Mouse (Mus musculus): ENCODE measurements around the gene Hist1h1a.
"Not testable (repeated sequence)": the region's sequence is repeated elsewhere in the genome, so short reads cannot be mapped to it uniquely, and the experiment has no call there.

The Hist1h1a gene

DNA sequence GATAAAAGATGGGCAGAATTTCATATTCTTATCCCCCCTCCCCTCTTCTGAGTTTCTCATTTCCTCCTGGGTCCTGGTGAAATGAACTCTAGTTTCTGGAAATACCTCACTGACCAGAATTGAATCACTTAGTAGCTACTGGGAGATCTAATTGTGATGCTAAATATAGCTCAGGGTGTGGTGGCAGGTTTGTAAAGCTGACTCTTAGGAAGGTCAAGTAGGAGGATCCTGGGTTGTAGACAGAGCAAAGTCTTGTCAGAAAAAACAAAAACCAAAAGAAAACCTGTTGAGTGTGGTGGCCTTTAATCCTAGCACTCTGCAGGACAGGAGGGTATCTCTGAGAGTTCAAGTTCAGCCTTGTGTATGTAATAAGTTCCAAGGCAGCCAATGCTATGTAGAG lies 21.5 kb upstream of the Hist1h1a start:
- intact Hi-C loops (cut with DNase I): loop anchor here (10.0 kb wide), 1 partner anchor 317 kb away; the partner anchor contains the start of gene Abt1

DNA sequence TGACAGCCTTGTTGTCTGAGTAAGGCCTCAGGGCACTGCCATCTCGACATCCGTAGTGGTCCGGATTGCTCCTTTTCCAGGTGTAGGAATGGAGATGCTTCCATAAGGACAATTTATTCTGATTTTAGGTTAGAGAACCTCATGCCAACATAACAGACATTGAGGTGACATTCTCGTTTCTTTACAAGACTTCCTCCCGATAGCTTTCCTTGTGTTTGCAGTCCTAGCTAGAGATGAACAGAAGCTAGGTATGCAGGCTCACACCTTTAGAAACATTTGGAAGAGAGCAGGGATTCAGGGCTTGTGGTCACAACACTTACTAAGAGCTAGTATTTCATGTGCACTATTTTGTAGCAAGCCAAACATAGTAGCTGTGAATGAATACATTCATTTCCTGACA lies 20.3 kb upstream of the Hist1h1a start:
- intact Hi-C loops (cut with DNase I): loop anchor here (10.0 kb wide), 1 partner anchor 318 kb away; the partner anchor contains the start of gene Abt1

DNA sequence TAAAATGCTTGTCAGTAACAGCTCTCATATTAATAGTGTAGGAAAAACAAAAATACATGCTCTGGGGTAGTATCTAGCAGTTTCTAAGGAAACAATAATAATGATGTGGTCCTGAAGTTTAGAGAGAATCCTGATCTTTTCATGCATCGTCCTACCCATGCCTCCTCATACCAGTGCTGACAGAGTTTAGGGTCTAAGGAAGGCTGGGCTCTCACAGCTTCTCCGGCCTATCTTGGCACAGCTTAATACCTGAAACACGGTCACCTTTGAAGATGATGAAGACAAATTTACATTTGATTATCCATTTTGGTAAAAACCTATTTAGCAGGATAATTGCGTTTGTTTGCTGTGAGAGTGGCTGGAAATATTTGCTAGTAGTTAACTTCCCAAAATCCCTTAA lies 19.5 kb upstream of the Hist1h1a start:
- intact Hi-C loops (cut with DNase I): loop anchor here (10.0 kb wide), 1 partner anchor 319 kb away; the partner anchor contains the start of gene Abt1

DNA sequence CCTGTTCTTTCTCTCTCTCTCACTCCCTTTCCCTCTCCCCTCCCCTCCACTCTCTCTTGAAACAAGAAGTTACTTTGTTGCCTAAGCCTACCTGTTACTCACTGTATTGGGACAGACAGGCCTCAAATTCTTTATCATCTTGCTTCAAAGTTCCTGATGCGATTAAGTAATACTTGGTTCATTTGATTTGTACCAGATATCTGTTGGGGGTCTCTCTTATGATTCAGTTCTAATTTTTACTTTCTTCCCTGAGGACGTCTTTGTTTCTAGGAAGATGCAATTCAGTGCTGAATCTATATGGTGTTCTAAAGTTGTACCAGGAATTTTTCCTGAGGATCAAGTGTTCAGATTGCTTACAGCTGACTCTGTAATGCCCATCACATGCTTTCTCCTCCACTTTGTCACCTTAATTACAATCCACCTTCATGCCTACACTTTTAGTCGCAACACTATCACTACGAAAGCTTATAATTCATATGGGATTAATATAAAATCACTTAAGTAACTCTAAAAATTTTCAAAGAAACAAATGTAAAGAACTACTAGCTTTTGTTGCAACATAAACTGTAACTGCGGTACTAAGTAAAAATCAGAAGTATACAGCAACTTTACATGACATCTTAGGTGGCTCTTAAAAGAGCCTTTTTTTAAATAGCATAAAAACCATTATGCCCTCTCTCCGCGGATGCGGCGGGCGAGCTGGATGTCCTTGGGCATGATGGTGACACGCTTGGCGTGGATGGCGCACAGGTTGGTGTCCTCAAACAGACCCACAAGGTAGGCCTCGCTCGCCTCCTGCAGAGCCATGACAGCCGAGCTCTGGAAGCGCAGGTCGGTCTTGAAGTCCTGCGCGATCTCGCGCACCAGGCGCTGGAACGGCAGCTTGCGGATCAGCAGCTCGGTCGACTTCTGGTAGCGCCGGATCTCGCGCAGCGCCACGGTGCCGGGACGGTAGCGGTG lies 18.8 kb upstream of the Hist1h1a start:
- intact Hi-C loops (cut with DNase I): loop anchor here (5.0 to 10.0 kb wide), 2 partner anchors 320 to 1702 kb away; partner anchors contain the start of genes Abt1, Hist1h2ag, Hist1h2bj and Hist1h4i

DNA sequence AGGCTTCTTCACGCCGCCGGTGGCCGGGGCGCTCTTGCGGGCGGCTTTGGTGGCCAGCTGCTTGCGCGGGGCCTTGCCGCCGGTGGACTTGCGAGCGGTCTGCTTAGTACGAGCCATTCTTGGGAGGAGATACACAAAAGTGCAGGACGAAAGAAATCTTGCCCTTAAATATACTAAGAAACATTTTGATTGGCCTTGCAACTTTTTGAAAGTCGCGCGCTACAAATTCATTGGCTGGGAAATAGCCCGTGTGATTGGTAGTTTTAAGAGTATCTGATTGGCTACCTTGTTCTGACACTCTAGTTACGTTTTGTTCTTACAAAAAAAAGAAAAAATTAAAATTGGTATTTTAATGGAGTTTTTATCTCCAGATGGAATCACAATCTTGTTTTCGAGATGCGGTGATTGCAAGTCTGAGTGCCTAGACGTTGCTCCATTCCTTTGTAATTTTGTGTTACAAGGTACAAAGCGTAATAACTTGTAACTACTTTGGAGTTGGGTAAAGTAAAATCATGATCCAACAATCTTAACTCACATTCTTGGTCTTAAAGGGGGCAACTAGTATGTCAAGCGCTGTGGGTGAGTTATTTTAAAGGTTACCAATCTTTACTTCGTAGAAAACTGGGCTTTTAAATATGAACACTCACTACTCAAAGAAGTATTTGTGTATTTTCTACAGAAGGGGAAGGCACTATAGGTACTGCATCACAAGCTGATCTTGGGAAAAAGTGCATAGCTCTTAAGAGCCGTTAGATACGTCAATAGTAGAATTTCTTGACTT lies 17.9 kb upstream of the Hist1h1a start, which contains the start of gene Hist1h3c:
Gene Hist1h3c (minus strand): TSS at position 222 of the 781 bp plus-strand sequence.
- intact Hi-C loops (cut with DNase I): loop anchor here (5.0 to 10.0 kb wide), 2 partner anchors 321 to 1703 kb away; partner anchors contain the start of genes Abt1, Hist1h2ag, Hist1h2bj and Hist1h4i

DNA sequence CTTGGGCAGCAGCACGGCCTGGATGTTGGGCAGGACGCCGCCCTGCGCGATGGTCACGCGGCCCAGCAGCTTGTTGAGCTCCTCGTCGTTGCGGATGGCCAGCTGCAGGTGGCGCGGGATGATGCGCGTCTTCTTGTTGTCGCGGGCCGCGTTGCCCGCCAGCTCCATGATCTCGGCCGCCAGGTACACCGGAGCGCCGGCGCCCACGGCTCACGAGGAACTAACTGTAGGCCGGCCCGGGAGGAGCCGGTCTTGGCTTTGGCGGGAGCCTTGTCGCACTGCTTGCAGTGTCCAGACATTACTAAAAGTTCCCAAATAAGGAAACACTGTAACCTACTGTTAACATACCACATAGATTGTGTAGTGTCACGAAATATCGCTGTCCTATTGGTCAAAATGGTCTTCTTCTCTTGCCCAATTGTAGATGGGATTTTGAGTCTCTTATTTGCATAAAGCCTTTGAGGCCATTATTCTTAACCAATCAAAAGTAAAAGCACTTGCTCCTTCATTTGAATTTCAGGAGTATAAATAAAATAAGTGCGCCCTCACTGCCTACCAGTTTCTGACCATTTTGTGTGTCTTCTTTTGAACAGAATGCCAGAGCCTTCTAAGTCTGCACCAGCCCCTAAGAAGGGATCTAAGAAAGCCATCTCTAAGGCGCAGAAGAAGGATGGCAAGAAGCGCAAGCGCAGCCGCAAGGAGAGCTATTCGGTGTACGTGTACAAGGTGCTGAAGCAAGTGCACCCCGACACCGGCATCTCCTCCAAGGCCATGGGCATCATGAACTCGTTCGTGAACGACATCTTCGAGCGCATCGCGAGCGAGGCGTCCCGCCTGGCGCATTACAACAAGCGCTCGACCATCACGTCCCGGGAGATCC lies 17.0 kb upstream of the Hist1h1a start, which contains the start of gene Hist1h2bb:
Gene Hist1h2bb (plus strand): TSS at position 534 of the 880 bp plus-strand sequence.
- intact Hi-C loops (cut with DNase I): loop anchor here (5.0 to 10.0 kb wide), 2 partner anchors 322 to 1704 kb away; partner anchors contain the start of genes Abt1, Hist1h2ag, Hist1h2bj and Hist1h4i

DNA sequence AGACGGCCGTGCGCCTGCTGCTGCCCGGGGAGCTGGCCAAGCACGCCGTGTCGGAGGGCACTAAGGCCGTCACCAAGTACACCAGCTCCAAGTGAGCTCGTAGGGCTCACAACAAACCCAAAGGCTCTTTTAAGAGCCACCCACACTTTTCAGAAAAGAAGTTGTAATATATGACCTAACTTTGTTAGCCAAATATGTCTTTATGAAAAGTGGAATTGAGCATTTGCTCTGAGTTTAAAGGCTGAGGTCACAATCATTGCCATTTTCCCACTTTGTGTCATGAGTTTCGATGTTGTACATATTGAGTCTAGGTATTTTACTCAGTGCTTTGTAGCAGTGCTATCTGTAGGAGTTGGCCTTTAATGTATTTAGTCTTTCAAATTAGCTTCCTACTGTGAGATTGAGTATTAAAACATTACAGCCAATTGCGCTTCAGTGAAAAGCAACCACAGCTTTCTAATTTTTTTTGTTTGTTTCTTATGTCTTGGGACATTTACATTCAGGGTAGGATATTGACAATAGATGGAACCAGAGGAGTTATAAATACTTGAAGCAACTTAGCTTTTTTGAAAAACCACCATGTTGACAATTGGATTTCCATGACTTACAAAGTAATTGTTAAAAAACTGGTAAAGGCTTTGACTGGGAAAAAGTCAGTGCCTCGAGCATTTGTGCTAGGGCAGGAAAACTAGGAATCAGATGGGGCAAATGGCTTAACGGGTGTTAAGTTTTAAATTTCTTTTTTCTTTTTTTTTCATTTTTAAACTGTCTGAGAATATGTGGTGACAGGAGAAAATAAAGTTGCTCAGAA lies 16.2 kb upstream of the Hist1h1a start:
- intact Hi-C loops (cut with DNase I): loop anchor here (5.0 to 10.0 kb wide), 2 partner anchors 322 to 1705 kb away; partner anchors contain the start of genes Abt1, Hist1h2ag, Hist1h2bj and Hist1h4i

DNA sequence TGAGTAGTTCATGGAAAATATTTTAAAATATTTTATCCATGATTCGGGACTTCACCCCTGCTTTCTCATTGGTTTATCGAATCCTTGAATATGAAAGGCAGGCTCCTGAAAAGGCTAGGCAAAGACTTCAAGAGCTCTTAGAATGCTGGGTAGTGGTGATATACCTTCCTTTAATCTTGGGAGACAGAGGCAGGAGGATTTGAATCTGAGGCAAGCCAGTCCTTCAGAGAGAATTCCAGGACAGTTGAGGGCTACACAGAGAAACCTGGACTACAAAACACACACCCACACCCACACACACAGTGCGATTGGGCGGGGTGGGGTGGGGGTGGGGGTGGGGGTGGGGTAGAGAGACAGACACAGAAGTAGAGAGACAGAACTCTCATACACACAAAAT lies 15.6 kb upstream of the Hist1h1a start:
- intact Hi-C loops (cut with DNase I): loop anchor here (5.0 to 10.0 kb wide), 2 partner anchors 323 to 1706 kb away; partner anchors contain the start of genes Abt1, Hist1h2ag, Hist1h2bj and Hist1h4i

DNA sequence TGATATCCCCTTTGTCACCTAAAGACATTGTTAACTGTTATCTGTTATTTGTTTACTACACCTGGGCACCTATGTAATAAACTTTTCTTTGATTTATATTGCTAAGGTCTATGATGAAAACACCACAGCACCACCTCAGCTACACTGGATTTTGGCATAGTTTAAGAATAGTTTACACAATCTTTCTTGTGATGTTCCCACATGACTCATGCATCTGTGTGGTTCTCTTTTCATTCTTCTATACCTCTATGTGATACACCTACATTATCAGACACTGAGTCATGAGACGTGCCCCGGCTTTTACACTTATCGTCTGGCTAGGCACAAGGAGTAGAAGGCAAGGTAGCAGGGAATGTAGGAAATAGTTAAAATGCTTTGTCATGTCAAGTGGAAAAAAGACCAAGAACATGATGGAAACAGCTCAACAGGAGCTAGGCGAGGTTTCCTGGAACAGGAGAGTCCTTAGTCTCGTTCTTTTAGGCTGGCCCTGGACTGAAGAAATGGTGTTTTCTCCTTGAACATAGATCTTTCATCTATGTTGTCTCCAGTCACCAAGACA lies 13.8 kb upstream of the Hist1h1a start:
- intact Hi-C loops (cut with DNase I): loop anchor here (5.0 to 10.0 kb wide), 2 partner anchors 325 to 1707 kb away; partner anchors contain the start of genes Abt1, Hist1h2ag, Hist1h2bj and Hist1h4i

DNA sequence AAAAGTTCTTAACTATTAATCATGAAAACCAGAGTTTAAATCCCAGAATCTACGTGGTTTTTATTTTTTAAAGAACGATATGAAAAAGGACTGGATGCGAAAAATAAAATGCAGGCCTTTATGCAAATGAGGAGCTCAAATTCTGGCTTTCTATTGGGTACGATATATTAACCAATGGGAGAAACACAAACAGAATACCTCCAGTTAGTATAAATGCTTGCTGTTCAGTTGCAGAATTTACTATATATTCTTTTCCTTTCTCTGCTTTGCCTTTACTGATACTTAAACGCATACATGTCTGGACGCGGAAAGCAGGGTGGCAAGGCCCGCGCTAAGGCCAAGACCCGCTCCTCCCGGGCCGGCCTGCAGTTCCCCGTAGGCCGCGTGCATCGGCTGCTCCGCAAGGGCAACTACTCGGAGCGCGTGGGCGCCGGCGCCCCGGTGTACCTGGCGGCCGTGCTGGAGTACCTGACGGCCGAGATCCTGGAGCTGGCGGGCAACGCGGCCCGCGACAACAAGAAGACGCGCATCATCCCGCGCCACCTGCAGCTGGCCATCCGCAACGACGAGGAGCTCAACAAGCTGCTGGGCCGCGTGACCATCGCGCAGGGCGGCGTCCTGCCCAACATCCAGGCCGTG lies 12.5 kb upstream of the Hist1h1a start, which contains the start of gene Hist1h2ab:
Gene Hist1h2ab (plus strand): TSS at position 288 of the 639 bp plus-strand sequence.
- intact Hi-C loops (cut with DNase I): not testable (repeated sequence)

DNA sequence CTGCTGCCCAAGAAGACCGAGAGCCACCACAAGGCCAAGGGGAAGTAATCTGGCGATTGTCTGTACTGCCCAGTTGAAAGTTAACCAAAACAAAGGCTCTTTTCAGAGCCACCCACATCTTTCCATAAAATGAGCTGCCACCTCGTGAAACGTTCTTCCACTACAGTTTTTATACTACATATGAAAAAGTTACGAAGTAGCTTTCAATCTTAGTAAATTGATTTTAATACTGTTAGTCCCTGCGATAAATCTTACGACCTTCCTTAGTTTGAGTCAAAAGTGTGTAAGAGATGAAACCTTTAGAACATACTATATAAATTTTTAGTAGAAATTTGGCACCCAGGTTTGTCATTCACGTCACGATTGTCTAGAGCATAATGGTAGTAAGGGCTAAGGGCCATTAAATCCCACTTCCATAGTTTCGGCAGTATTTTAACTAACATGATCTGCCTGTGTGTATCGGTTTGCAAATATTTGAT lies 11.9 kb upstream of the Hist1h1a start:
- intact Hi-C loops (cut with DNase I): no loop called here

DNA sequence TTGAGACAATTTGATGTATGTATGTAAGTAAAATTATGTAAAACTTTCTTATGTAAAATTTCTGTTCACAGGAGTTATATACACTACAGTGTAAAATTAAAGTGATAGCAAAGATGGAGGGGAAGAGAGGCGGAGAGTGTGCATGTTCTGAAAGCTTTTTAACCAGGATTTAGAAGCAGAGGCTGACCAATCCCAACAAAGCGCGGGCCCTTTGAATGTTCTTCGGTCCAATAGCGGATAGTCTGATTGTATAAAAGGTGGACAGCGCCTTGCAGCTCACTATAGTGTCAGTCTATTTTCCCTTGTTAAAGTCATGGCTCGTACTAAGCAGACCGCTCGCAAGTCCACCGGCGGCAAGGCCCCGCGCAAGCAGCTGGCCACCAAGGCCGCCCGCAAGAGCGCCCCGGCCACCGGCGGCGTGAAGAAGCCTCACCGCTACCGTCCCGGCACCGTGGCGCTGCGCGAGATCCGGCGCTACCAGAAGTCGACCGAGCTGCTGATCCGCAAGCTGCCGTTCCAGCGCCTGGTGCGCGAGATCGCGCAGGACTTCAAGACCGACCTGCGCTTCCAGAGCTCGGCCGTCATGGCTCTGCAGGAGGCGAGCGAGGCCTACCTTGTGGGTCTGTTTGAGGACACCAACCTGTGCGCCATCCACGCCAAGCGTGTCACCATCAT lies 11.3 kb upstream of the Hist1h1a start, which contains the start of gene Hist1h3b:
Gene Hist1h3b (plus strand): TSS at position 201 of the 675 bp plus-strand sequence.
- intact Hi-C loops (cut with DNase I): not testable (repeated sequence)

DNA sequence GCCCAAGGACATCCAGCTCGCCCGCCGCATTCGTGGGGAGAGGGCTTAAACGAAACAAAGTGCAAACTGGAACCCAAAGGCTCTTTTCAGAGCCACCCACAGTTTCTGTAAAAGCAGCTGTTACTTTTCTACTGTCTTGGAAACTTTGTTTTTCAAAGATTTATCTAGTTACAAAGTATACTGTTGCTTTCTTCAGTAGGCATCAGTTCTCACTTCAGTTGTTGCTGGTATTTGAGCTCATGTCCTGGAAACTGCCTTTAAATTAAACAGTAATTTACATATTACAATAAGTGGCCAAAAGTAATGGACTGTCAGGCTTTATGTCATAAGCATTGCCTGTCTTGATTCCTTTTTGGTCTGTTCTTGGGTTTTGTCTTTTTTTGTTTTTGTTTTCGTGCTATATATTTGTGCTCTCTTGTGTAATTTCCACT lies 10.7 kb upstream of the Hist1h1a start:
- intact Hi-C loops (cut with DNase I): no loop called here

DNA sequence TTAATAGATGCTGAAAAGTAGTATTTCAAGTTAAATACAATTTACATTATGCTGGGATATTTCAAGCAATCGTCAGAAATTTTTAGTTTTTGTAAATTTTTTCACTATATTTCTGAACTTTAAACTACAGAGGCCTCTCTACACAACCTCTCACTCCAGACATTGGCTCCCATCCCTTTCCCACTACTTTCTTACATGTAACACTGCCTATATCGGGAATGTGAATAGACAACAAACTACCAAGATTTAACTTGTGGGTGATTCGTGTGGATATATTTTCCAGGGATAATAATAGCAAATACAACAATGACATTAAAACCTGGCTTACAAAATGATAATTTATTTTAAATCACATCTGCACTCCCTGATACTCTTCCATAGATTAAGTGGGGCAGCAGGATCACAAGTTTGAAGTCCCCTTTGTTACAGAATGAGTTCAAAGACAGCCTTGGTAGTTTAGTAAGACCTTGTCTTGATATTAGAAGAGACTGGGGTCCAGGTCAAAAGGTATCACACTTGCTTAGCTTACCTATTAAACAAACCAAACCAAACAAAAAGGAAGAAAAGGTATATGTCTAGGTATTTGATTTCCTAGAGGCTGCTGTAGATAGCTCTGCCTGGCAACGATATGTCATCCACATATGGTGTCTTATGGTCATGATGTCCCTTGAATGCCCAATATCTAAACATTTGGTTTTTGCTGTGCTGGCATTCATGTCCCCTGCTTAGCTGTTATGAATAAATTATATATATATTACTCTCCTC lies 10.0 kb upstream of the Hist1h1a start:
- intact Hi-C loops (cut with DNase I): no loop called here

DNA sequence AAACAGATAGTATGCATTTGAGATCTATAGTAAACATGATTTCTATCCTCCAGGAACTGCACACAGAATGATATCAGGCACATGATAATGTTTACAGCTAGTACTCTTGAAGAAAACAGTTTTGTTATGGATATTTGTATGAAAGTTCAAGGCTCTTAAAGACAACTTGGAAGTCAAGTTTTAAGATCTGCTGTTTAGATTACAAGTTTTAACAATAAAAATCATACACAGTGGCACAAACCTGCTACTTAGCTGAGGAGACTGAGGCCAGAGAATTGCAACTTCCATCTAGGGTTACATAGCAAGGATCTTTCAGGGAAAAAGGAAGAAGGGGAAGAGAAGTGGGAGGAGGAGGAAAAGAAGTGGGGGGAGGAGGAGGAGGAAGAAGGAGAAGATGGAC lies 8.5 kb upstream of the Hist1h1a start:
- intact Hi-C loops (cut with DNase I): no loop called here

DNA sequence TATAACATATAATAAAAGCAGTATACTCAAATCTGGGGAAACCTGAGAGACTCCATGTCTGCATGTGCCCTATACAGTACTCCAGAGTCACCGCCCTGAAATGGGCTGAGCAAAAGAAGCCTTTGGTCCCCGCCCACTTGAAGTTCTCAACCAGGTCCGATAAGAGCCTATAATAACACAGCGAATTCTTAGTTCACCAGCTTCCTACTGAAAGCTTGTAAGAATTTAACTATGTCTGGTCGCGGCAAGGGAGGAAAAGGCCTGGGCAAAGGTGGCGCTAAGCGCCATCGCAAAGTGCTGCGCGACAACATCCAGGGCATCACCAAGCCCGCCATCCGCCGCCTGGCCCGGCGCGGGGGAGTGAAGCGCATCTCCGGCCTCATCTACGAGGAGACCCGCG lies 6.7 kb upstream of the Hist1h1a start, which contains the start of gene Hist1h4b:
Gene Hist1h4b (plus strand): TSS at position 224 of the 400 bp plus-strand sequence.
- intact Hi-C loops (cut with DNase I): no loop called here
